Mouse (Mus musculus) midbrain, embryonic 12.5 days (tissue): ENCODE results near the gene Tomm70a. TPM values are rescaled to one million over a fixed set of nuclear protein-coding genes. Genes with fewer than 3 reads are reported as not detected.
A peak's percentile ranks its signal among the peaks of the same experiment; 100 is the strongest.

Source experiments
- ATAC-seq: fragments of 200-750 bp; cut with Nextera tagmentation; 2 replicates; pipeline ENCODE4 v1.8.0; 2017; ENCODE audit warnings: low read depth, moderate TSS enrichment, moderate library complexity; ENCODE audit not compliant: low FRiP score
- H3K27ac ChIP-seq: fragments of 300-500 bp; sonication (generic); replicated peaks from 2 replicates; pipeline ENCODE4 v1.5.1; 2016; ENCODE audit warnings: mild to moderate bottlenecking
- H3K27me3 ChIP-seq: fragments of 300-500 bp; sonication (generic); 2 replicates; pipeline ENCODE4 v1.6.1; 2016; ENCODE audit warnings: mild to moderate bottlenecking
- H3K36me3 ChIP-seq: fragments of 300-500 bp; sonication (generic); 2 replicates; pipeline ENCODE4 v1.6.1; 2016
- H3K4me1 ChIP-seq: fragments of 300-500 bp; sonication (generic); 2 replicates; pipeline ENCODE4 v1.6.1; 2016
- H3K4me2 ChIP-seq: fragments of 300-500 bp; sonication (generic); replicated peaks from 2 replicates; pipeline ENCODE4 v1.6.1; 2016; ENCODE audit warnings: mild to moderate bottlenecking, moderate library complexity
- H3K4me3 ChIP-seq: fragments of 300-500 bp; sonication (generic); 2 replicates; pipeline ENCODE4 v1.5.1; 2016; ENCODE audit warnings: mild to moderate bottlenecking
- H3K9ac ChIP-seq: fragments of 300-500 bp; sonication (generic); replicated peaks from 2 replicates; pipeline ENCODE4 v1.6.1; 2016; ENCODE audit warnings: mild to moderate bottlenecking, moderate library complexity
- H3K9me3 ChIP-seq: fragments of 300-500 bp; sonication (generic); 2 replicates; pipeline ENCODE4 v1.6.1; 2016; ENCODE audit warnings: mild to moderate bottlenecking
- WGBS: fragments of 180-500 bp; shearing (Covaris S2); methylation state at CpG from one replicate; pipeline ENCODE4 v1.1.7; 2016; 5-methylcytosine and 5-hydroxymethylcytosine counted together
- polyA plus RNA-seq: library from polyadenylated mRNA; unstranded; fragments of >200 nt; fragmentation: Nextera tagmentation; extraction: Ambion mirVana; gene quantifications from 2 replicates; pipeline ENCODE4 v1.2.1, GENCODE M21; 2016

The Tomm70a gene
- polyA plus RNA-seq, 1 experiment from 2014 or later, result 62.8 TPM

GRCm38 (mm10) chr16:57175751-57176150 is 54.2 kb downstream of the Tomm70a start:
- no peak overlapping the region for H3K4me3 ChIP-seq
- 76% methylated on average over 2 of the region's 2 CpGs for WGBS
- no peaks in the 10 kb centered on the region for H3K27me3 ChIP-seq
- no peak for ATAC-seq
- no peak overlapping the region for H3K9ac ChIP-seq
- H3K27ac ChIP-seq, result no peak overlapping the region
- peaks cover 21% of the 10 kb centered on the region for H3K36me3 ChIP-seq
- H3K4me2 ChIP-seq, result no peak overlapping the region
- H3K4me1 ChIP-seq, result no peaks in the 10 kb centered on the region
- H3K9me3 ChIP-seq, result no peaks in the 10 kb centered on the region

GRCm38 (mm10) chr16:57176276-57176675 is 54.8 kb downstream of the Tomm70a start:
- H3K4me2 ChIP-seq, result no peak overlapping the region
- WGBS, result 88% methylated on average over 7 of the region's 7 CpGs

GRCm38 (mm10) chr16:57177254-57177653 is 55.8 kb downstream of the Tomm70a start:
- Histone ChIP-seq H3K36me3 (peaks cover 33% of the 10 kb centered on the region), H3K4me2 (no peak overlapping the region), H3K9me3 (no peaks in the 10 kb centered on the region), H3K9ac (no peak overlapping the region), H3K4me3 (no peak overlapping the region), H3K27me3 (no peaks in the 10 kb centered on the region), H3K27ac (no peak overlapping the region), H3K4me1 (no peaks in the 10 kb centered on the region)
- WGBS, result 76% methylated on average over 2 of the region's 2 CpGs
- ATAC-seq, result peak; percentile 60; the same call in 1 of the 2 replicates

More at GRCm38 (mm10) chr16:57176276-57176675, 54.8 kb downstream of the Tomm70a start:
- ATAC-seq, result no peak
- H3K27ac ChIP-seq, result no peak overlapping the region
- no peaks in the 10 kb centered on the region for H3K4me1 ChIP-seq
- no peaks in the 10 kb centered on the region for H3K9me3 ChIP-seq
- no peak overlapping the region for H3K9ac ChIP-seq
- no peaks in the 10 kb centered on the region for H3K27me3 ChIP-seq
- H3K4me3 ChIP-seq, result no peak overlapping the region
- H3K36me3 ChIP-seq, result peaks cover 23% of the 10 kb centered on the region

DNA sequence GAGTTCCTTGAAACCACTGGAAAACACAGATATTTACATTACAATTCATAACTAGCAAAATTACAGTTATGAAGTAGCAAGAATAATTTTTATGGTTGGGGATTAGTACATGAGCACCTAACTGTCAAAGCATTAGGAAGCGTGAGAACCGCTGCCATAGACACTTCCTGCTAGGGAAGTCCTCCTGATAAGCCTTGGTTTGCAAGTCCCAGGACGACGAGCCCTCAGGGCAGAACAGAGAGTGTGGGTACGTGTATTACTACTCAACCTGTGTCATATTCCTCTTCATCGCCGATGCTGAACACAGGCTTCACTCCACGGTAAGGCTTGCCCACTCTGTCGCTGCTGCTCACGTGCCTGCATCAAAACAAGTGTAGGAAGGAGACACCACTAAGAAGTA is 56.2 kb downstream of the Tomm70a start:
- no peaks in the 10 kb centered on the region for H3K27me3 ChIP-seq
- no peaks in the 10 kb centered on the region for H3K9me3 ChIP-seq
- no peak for ATAC-seq
- WGBS, result 89% methylated on average over 10 of the region's 10 CpGs
- no peak overlapping the region for H3K27ac ChIP-seq
- H3K4me3 ChIP-seq, result no peak overlapping the region
- H3K4me1 ChIP-seq, result no peaks in the 10 kb centered on the region
- H3K9ac ChIP-seq, result no peak overlapping the region
- peaks cover 33% of the 10 kb centered on the region for H3K36me3 ChIP-seq
- no peak overlapping the region for H3K4me2 ChIP-seq

GRCm38 (mm10) chr16:57181180-57181579 is 59.7 kb downstream of the Tomm70a start:
- WGBS, result 85% methylated on average over 11 of the region's 11 CpGs
- Histone ChIP-seq H3K27ac (no peak overlapping the region), H3K4me3 (no peak overlapping the region), H3K4me1 (no peaks in the 10 kb centered on the region), H3K36me3 (peaks cover 50% of the 10 kb centered on the region), H3K4me2 (no peak overlapping the region), H3K27me3 (no peaks in the 10 kb centered on the region), H3K9me3 (no peaks in the 10 kb centered on the region), H3K9ac (no peak overlapping the region)
- no peak for ATAC-seq

GRCm38 (mm10) chr16:57182037-57182436 is 60.5 kb downstream of the Tomm70a start:
- no peak overlapping the region for H3K9ac ChIP-seq

DNA sequence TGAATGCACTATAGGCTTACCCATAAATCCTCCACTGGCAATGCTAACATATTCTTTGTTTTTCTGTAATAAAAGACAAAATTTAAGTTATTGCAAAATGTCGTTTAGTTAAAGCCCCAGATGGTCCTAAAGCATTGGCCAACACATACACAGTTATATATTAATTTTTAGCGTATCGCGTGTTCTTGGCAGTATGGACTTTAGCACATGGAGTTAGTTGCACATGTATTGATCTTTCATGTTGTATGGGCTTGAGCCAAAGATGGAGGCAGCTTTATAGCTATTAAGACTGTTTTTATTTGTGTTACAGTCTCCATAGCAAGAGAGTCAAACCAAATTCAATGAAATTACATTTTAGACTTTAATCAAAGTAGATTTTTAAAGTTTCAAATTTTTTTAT is 65.1 kb downstream of the Tomm70a start:
- Histone ChIP-seq H3K4me2 (no peak overlapping the region), H3K9ac (no peak overlapping the region), H3K9me3 (no peaks in the 10 kb centered on the region), H3K4me3 (no peak overlapping the region), H3K27ac (no peak overlapping the region), H3K27me3 (no peaks in the 10 kb centered on the region), H3K36me3 (peaks cover 46% of the 10 kb centered on the region), H3K4me1 (no peaks in the 10 kb centered on the region)
- 97% methylated on average over 4 of the region's 4 CpGs for WGBS
- no peak for ATAC-seq

More at GRCm38 (mm10) chr16:57182037-57182436, 60.5 kb downstream of the Tomm70a start:
- ATAC-seq, result no peak
- Histone ChIP-seq H3K27ac (no peak overlapping the region), H3K36me3 (peaks cover 46% of the 10 kb centered on the region), H3K4me2 (no peak overlapping the region), H3K9me3 (no peaks in the 10 kb centered on the region), H3K27me3 (no peaks in the 10 kb centered on the region), H3K4me3 (no peak overlapping the region), H3K4me1 (no peaks in the 10 kb centered on the region)
- 90% methylated on average over 5 of the region's 5 CpGs for WGBS

DNA sequence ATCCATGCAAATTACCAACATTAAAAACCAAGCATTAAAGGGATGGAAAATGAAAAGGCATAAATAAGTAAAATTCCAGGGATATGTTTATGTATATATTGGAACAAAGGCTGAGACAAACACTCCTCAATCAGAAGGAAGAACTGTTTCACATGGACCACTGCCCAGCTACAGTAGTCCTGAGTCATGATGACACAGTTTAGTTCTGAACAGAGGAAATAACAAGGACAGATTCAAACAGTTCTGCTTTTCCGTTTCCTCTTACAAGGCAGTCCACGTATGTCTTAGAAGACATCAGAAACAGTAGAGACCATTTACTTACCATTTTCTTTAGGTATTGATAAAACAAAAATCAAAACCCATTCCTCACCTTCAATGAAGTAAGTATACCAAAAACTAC is 68.0 kb downstream of the Tomm70a start:
- no peak overlapping the region for H3K9ac ChIP-seq
- no peaks in the 10 kb centered on the region for H3K9me3 ChIP-seq
- no peaks in the 10 kb centered on the region for H3K27me3 ChIP-seq
- no peak overlapping the region for H3K4me2 ChIP-seq
- H3K4me3 ChIP-seq, result no peak overlapping the region
- H3K4me1 ChIP-seq, result no peaks in the 10 kb centered on the region
- WGBS, result 97% methylated on average over 2 of the region's 2 CpGs
- no peak overlapping the region for H3K27ac ChIP-seq
- no peak for ATAC-seq
- peaks cover 29% of the 10 kb centered on the region for H3K36me3 ChIP-seq

GRCm38 (mm10) chr16:57190390-57190789 is 68.9 kb downstream of the Tomm70a start:
- Histone ChIP-seq H3K36me3 (peaks cover 29% of the 10 kb centered on the region), H3K27ac (no peak overlapping the region), H3K9me3 (no peaks in the 10 kb centered on the region), H3K4me1 (no peaks in the 10 kb centered on the region), H3K4me3 (no peak overlapping the region), H3K9ac (no peak overlapping the region), H3K4me2 (no peak overlapping the region), H3K27me3 (no peaks in the 10 kb centered on the region)
- ATAC-seq, result no peak
- WGBS, result 93% methylated on average over 8 of the region's 8 CpGs

- Histone ChIP-seq H3K9me3 (no peaks in the 10 kb centered on the region), H3K4me1 (no peaks in the 10 kb centered on the region), H3K9ac (no peak overlapping the region), H3K27ac (no peak overlapping the region), H3K36me3 (peaks cover 23% of the 10 kb centered on the region), H3K4me3 (no peak overlapping the region), H3K27me3 (no peaks in the 10 kb centered on the region), H3K4me2 (no peak overlapping the region)
- WGBS, result 89% methylated on average over 14 of the region's 14 CpGs
- ATAC-seq, result 0 out of 2 replicates have a peak, but pooled peaks have one; percentile 23
Observed at GRCm38 (mm10) chr16:57191214-57191613, 69.7 kb downstream of the Tomm70a start.

- 84% methylated on average over 5 of the region's 5 CpGs for WGBS
- no peak overlapping the region for H3K9ac ChIP-seq
- H3K4me3 ChIP-seq, result no peak overlapping the region
- no peaks in the 10 kb centered on the region for H3K27me3 ChIP-seq
- H3K36me3 ChIP-seq, result peaks cover 25% of the 10 kb centered on the region
- no peaks in the 10 kb centered on the region for H3K9me3 ChIP-seq
- no peaks in the 10 kb centered on the region for H3K4me1 ChIP-seq
- no peak overlapping the region for H3K4me2 ChIP-seq
- no peak for ATAC-seq
- H3K27ac ChIP-seq, result no peak overlapping the region
Observed at GRCm38 (mm10) chr16:57196590-57196989, 75.1 kb downstream of the Tomm70a start.

- Histone ChIP-seq H3K4me2 (no peak overlapping the region), H3K4me1 (no peaks in the 10 kb centered on the region), H3K27ac (no peak overlapping the region), H3K36me3 (peaks cover 18% of the 10 kb centered on the region), H3K27me3 (no peaks in the 10 kb centered on the region), H3K4me3 (no peak overlapping the region), H3K9ac (no peak overlapping the region), H3K9me3 (no peaks in the 10 kb centered on the region)
- no peak for ATAC-seq
- WGBS, result 75% methylated on average over 3 of the region's 3 CpGs
Observed at GRCm38 (mm10) chr16:57197281-57197680, 75.8 kb downstream of the Tomm70a start.
